Mouse (Mus musculus) c-Kit-positive CD71-negative TER-119-negative erythroid progenitor cells, embryonic 14.5 days (primary cell): ENCODE results near the gene Nek8.
"Not testable (repeated sequence)": the region's sequence is repeated elsewhere in the genome, so short reads cannot be mapped to it uniquely, and the experiment has no call there.

Source experiments
- DNase-seq: peaks from one replicate; pipeline ENCODE4 v3.0.0-alpha.2; 2013; ENCODE audit warnings: low read depth

The Nek8 gene

DNA sequence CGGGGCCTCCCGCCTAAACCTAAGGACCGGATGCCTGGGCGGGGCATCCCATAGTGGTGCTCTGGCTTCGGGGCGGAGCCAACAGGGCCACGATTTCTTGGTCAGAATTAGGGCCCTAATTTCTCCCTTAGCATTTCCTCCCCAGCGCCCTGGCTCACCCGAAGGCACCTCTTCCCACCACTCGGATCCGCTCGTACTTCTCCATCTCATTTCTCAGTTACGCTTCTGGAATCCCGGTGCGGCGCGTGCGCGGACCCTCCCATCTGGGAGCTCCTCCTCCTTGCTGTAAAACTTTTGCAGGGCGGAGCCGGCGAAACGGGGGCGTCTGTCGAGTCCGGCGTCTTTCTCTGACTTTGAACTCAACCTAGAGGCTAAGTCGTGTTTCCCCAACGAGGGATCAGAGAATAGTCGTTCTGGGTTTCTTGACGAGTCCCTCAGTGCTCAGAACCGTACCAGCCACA is at the start of gene Nek8, which contains the start of gene Tlcd1:
Gene Nek8, minus strand, starts transcription at position 274 of the 461 bp plus-strand sequence.
Gene Tlcd1, plus strand, starts transcription at position 310 of the 461 bp plus-strand sequence.
- peak; percentile 88 for DNase-seq

DNA sequence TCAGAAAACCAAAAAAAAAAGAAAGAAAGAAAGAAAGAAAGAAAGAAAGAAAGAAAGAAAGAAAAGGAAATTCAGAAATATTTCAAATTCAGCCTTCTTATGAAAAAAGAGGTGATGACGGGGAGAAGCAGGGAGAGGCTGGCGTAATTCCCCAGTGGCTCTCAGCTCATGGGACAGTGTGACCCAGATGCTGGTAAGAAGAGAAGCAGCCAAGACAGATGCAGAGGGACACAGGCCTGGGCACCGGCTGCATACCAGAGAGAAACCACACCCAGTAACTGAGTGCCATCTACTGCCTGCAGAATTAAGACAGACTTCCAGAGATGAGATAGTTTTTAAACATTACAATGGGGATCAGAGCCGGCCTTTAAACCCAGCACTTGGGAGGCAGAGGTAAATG is 47.1 kb upstream of the Nek8 start:
- DNase-seq = no peak

DNA sequence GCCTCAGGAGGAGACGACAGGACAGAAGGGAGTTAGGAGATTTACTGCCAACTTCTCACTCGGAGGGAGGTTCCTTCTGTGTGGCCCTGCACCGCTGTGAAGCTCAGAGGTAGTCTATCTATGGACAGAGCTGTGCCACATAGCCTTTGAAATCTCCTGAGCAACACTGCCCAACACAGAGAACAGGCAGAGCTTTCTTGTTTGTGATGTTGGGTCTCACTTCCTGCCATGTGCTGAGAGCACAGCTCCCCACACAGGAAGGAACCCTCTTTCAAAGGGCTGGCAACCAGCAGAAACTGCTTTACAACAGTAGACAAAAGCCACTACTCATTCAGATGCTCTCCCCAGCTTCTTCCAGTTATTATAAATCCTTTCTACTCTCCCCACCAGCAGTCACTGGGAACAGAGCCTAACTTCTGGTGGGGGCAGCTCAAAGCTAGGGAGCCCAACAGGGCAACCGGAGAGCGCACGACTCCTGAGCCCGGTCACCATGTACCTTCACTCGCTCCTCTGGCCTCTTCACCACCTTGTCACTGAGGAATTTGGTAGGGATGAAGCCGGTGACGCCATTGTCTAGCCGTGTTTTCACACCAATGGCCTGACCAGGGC is 39.3 kb upstream of the Nek8 start:
- DNase-seq = no peak

DNA sequence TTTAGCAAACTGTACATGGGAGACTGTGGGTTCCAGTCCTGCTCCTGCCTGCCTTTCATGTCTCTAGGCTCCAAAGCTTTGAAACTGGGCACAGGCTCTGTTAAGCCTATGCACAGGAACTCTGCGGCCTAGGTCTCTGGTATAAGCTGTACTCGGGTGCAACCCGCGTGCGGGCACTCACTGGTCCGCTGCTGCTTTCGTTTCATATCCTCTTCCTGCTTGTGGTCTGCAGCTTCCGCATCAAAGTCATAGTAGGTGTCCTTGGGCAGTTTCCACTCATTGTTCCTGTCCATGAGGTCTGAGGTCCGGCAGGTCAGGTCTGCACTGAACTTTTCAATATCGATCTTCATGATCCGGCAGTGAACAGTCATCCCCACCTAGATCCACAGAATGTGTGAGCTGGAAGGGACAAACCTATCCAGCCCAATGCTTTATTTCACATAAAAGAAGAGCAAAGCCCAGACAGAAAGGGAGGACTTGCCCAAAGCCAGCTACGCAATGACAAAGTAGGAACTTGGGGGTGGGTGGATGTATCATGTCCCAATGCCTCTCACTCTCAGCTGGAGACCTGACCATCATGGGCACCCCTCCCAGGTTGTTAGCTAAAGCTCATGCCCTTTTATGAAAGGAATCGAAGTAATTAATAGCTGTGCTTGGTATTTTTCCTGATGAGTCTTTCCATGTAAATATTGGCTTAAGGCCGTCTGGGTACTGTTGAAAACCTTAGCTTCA is 36.8 kb upstream of the Nek8 start:
- no peak for DNase-seq

DNA sequence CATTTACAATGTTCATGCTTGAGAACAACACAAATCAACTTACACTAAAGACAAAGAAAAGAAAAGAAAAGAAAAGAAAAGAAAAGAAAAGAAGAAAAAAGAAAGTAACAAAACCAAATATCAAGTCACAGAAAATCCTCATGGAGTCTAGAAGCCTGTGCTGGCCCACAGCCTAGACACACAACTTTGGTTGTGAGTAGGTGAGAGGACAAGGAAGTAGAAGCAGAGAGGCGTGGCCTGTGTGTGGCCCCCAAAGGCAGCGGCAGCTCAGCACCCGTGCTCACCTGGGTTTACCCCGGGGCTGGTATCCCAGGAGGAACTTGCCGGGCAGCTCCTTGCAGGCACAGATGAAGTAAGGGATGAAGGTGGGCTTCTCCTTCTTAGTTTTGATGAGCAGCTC is 35.0 kb upstream of the Nek8 start:
- no peak for DNase-seq

DNA sequence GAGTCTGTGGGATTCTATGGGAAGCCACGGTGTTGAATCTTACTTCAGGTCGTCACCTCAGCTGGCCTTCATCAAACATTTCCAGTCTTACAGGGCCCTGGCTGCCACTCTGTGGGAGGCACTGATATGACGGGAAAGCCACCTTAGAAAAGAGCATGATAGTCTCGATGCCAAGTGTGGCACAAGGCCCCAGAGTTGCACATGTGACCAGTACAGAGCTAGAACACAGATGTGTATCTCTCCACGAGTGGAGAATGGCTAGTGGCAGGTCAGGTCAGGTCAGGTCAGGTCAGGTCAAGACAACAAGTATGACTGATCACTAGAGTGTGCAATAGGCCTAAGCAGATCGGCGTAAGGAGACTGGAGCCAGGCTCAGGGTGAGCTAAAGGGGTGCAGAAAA is 34.1 kb upstream of the Nek8 start:
- no peak for DNase-seq

DNA sequence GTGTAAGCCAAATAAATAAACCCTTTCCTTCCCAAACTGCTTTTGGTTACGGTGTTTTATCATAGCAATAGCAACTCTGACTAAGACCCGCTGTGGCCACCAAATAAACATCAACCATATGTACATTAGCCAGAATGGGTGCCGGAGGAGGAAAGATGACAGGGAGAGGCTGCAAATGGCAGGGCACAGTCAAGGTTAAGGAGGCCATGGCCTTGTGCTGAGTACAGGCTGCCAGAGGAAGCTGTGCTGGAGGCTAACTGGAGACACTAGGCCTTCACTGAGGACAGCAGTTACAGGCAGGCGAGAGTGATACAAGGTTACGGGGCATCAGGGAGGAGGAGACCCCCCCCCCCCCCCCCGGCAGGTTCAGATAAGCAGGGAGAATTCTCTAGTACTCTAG is 33.4 kb upstream of the Nek8 start:
- no peak for DNase-seq

DNA sequence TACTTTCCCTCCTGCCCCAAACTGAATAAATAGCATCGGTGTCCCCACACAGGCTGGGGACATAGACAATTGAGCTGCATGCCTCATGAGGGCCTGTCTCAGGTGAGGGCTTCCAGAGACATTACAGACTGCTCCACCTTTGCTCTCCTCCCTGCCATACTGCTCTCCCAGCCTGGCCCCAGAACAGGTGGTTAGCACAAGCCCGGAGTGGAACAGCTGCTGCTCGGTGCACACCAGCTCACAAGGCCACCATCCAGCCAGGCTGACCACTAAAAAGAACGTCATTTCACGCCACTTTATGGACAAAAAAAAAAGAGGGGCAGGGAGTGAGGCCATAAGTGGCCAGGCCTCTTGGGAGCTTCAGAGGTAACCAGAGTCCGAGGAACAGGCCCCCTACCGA is 30.7 kb upstream of the Nek8 start:
- DNase-seq = no peak

DNA sequence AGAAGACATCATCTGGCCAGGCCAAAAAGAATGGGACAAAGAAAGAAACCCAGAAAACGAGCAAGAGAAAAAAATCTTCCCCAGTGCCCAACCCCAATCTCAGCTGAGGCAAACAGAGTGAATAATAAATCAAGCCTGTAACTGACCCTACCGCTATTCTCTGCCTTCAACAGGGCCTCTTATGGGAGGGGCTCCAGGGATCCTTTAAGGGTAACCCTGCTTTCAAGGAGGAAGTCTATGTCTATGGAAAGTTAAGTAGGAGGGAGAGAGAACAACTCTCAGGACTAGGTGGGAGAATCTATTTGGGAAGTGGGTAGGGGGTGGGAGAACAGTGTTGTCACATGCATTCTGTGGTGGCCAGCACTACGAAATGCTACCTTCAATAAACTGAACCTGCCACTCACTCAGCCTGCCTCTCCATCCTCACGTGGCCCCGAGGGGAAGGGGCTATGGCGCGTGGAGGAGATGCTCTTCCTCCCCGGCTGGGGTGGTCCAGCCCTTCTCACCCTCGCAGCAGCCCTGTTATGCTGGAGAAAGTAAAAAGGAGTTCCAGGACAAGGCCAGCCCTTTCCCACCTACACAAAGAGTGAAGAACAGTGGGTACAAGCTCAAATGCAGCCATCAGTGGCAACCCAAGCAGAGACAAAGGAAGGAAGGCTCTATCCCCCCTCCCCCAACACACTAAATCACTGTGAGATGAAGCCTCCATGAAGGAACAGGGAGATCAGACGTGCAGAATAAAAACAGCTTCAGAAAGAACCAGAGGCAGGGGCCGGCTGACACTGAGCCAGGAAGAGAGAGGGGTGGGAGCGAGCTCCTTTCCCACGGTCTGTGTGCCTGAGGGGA is 29.1 kb upstream of the Nek8 start:
- no peak for DNase-seq

DNA sequence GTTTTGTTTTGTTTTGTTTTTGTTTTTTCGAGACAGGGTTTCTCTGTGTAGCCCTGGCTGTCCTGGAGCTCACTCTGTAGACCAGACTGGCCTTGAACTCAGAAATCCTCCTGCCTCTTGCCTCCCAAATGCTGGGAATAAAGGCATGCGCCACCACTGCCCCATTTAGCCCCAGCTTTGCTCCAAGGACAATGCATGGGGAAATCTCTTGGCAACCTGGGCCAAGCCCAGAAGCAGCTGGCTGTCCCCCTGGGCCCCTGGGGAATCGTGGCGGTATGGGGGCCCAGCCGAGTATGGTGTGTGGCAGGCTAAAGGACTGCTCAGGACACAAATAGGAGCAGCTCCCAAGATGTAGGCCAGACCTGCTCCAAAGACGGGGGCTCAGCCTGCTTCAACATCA is 27.8 kb upstream of the Nek8 start:
- DNase-seq = no peak

DNA sequence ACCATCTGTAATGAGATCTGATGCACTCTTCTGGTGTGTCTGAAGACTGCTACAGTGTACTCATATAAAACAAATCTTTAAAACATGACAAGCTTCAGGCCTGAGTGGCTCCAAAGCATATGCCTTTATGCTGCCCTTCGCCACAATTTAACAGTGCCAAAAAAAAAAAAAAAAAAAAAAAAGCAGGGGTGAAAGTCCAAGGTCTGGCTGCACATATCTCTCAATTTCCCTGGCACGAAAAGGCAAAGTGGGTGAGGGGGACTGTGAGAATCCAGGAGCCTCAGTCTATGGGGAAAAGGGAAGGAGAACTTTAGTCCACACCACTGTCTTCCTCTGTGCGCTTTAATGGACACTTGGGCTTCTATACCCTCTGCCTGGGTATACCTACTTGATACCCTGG is 25.9 kb upstream of the Nek8 start:
- DNase-seq = no peak

DNA sequence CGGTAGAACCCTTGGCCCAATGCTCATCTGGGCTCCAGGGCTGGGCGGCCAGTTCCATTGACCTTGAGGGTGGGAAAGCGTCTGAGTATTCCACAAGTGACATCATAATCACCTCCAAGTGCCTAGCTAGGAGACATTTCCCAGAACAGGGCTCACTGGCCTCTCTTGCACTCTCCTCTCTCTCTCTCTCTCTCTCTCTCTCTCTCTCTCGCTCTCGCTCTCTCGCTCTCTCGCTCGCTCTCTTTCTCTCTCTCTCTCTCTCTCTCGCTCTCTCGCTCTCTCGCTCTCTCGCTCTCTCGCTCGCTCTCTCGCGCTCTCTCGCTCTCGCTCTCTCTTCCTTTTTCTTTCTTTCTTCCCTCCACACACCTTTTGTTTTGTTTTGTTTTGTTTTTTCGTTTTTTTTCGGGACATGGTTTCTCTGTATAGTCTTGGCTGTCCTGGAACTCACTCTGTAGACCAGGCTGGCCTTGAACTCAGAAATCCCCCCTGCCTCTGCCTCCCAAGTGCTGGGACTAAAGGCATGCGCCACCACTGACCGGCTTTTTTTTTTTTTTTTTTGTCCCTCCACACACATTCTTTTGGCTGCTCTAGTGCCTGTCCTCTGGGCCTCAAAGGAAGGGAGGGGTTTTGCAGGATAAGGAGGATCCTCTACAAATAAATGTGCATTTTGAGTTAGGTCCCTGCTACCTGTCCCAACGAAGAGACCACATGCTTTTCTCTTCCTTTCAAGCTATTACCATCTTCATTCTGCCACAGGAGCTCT is 18.8 kb upstream of the Nek8 start:
- no peak for DNase-seq

DNA sequence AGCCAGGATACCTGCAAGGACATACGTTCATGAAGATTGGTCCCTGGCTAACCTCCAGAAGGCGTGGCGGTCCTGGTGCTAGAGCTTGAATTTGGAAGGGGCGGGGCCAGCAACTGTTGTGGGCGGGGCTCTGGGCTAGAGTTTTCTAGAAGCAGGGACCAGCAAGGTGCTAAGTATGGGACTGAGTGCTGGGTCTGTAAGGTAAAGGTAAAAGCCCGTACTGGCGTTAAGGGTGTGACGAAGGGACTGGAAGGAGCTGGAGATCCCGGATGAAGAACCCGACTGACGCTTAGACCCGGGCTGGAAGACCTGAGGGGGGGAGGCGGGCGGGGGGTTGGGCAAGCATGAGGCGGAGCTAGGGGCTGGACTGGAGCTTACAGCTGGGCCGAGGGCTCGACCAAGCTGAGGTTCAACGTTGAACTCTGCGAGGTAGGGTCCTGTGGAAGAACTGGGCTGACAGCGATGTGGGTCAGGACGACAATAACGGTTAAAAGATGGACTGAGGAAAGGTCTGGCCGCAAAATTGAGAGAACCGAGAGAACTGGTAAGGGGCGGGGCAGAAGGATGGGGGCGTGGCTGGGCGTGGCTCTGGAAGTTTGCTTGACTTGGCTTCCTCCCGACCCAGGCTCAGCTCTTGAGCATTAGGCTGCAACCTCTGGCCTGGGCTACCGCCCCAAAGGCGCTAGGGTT is 18.1 kb upstream of the Nek8 start:
- no peak for DNase-seq

DNA sequence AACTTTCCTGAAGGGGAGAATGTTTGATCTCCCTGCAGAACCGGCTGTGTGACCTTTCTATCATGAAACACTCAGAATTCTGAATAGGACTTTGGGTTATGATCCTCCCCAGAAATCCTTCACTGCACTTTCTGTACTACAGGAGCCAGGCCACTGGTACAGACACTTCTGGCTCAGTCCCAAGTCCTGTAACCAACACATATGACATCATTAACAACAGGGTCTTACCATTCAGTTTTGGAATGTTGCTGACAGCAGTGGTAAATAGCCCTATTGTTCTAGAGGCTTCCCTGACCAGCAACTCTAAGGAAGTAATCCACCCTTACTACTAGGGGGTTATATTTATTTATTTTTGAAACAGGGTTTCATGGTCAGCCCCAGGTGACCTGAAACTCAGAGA is 16.6 kb upstream of the Nek8 start, which contains the start of gene Proca1:
Gene Proca1, plus strand, starts transcription at position 280 of the 400 bp plus-strand sequence.
- no peak for DNase-seq

DNA sequence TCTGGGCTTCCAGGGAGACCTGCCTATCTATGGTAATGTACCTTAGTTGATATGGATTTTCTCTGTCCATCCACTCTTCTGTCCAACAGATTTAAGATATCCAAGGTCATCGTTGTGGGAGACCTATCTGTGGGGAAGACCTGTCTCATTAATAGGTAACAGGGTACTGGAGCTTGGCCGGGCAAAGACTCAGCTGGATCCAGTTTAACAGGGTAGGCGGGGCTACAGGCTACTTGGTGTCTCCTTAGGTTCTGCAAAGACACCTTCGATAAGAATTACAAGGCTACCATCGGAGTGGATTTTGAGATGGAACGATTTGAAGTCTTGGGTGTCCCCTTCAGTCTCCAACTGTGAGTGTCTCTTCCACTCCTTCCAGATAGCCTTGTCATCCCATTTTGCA is 13.6 kb upstream of the Nek8 start:
- no peak for DNase-seq

DNA sequence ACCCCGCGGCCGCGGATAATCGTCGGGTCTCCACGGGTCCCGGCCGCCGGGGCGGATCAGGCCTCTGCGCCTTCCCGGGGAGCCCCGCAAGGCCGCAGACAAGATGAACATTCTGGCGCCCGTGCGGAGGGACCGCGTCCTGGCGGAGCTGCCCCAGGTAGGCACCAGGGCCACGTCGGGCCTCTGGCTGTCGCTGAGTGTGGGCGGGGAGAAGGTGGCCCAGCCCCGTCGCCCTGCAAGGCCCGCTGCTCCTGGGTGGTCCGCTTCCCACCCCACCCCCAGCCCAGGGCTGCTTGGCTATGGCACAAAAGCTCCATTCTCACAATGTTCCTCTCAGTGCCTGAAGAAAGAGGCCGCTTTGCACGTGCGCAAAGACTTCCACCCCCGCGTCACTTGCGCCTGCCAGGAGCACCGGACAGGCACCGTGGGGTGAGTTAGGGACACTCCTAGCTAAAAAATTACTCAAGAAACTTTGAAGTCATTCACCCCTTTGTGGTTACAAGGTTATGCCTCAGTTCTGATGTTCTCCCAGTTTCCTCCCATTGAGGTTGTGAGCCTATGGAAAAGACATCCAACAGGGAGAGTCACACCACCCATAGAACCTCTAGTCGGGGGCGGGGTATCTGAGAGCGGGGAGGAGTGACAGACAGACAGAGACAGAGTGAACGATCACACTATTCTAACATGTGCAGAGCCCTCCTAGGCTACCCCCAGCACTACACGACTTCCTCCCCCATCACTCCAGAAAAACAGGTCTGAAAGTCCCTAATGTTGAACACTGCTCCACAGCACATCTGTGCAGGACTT is 13.0 kb upstream of the Nek8 start:
- no peak for DNase-seq

DNA sequence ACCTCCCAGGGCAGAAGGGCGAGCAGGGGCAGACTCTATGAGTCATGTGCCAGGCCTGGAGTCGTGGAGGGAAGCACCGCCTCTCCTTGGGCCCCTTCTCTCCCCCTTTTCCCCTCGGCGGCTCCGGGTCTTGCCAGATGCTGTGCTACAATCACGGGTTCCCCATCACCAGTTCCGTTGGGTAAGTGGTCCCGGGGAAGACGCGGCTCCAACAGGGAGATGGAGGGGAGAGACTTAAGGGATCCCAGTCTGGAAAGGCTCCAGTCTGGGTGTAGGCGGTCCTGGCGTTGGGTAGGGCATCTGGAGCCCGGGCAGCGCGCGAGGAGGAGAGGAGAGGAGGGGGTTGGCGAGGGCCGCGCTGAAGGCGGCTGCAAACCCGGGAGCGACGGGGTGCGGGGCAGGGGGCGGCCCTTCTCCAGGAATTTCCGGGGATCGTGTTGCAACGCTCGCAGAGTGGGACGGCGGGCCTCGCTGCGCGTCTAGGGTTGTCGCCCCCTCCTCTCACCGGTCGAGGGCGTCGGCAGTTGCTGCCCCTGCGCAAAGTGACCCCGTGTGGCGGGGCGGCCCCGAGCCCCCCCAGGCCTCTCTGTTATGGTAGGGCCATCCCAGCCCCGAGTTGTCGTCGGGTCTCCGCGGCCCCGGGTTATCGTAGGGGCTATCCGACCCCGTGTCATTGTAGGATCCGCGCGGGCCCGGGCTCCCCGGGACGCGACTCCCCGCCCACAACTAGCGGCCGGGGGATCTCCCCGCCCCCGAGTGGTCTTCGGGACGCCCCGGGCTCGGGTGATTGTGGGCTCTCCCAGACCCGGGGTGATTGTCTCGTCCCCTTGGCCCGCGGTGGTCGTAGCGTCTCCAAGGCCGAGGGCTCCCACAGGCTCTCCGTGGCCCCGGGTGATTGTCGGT is 12.1 kb upstream of the Nek8 start, which contains the start of gene Rab34:
Gene Rab34, plus strand, starts transcription at position 100 of the 903 bp plus-strand sequence.
- DNase-seq = no peak

DNA sequence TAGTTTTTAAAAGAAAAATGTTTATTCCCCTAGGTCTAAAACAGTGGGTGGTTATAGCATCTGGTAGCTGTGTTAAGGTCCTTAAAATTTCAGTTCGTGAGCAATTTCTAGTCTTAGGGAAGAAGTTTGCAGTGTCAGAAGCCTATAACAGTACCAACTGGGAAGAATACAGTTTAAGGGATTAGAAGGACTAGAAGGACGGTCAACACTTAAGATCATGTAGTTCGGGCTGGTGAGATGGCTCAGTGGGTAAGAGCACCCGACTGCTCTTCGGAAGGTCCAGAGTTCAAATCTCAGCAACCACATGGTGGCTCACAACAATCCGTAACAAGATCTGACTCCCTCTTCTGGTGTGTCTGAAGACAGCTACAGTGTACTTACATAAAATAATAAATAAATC is 8.2 kb upstream of the Nek8 start:
- not testable (repeated sequence) for DNase-seq

DNA sequence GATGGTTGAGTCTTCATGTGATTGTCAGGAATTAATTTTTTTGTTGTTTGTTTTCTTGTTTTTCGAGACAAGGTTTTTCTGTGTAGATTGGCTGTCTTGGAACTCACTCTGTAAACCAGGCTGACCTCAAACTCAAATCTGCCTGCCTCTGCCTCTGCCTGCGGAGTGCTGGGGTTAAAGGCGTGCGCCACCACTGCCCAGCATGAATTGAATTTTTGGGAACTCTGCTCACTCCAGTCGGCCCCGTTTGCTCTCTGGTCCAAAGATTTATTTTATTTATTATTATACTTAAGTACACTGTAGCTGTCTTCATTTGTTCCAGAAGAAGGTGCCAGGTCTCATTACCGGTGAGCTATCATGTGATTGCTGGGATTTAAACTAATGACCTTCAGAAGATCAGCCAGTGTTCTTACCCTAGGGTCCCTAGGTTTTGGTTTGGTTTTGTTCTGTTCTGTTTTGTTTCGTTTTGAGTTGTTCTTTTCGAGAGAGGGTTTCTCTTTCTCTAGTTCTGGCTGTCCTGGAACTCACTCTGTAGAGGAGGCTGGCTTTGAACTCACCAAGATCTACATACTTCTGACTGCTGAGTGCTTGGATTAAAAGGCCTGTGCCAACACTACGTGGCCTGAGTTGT is 7.5 kb upstream of the Nek8 start:
- DNase-seq = no peak
